Mouse (Mus musculus): ENCODE measurements around the gene Ccdc173.

GRCm38 (mm10) chr2:69802911-69803312 is 13.5 kb upstream of the Ccdc173 start:
- TF ChIP-seq CTCF (IDR thresholded peaks at IDR 0.05; ENCODE audit: extremely low read depth, insufficient read length, insufficient replicate concordance, low read depth, low read length) (peak; percentile 97), POLR2A (IDR thresholded peaks at IDR 0.05; ENCODE audit: low read depth, low read length) (0 out of 2 replicates have a peak, but pooled peaks have one; percentile 30)

Measured in small intestine, adult 2 months (tissue).